19 mouse cellular contexts compared by ENCODE assay signal in the genomic region with DNA sequence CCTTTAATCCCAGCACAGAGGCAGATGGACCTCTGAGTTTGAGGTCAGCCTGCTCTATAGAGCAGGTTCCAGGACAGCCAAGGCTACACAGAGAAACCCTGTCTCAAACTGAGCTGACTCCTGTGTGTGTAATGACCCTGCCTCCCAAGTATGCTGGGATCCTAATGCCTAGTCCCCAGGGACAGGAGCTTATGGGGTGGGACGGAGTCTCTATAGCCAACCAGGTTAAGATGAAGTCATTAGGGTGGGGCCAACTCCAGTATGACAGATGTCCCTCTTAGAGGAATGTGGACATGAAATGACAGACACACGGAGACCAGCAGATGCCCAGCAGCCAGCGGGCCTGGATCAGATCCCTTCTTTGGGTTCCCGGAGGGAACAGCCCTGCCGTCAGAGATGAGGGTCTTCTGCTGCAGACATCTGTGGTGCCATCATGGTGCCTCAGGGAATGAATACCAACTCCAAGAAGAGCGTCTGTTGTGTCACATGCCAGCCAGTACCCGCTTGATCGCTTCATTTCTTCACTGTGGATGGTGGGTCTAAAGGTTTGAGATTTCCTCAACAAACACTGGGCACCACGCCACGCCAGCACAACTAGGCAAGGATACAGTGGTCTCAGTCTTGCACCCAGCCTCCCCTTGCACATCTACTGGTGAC. TPM values are rescaled to one million over a fixed set of nuclear protein-coding genes. Genes with fewer than 3 reads are reported as not detected.
A peak's percentile ranks its signal among the peaks of the same experiment; 100 is the strongest.
DNase-seq lines count a peak whose midpoint lies in the region; ATAC-seq and TF ChIP-seq lines count a peak whose summit lies in the region.
"Had no signal": no experiment of that assay in that cellular context is flagged by ENCODE, and none has a peak within 500 bp of the region (broad histone marks: within the 10 kb centered on the region; RNA-seq: fewer than 3 reads in every experiment).

No protein-coding gene starts in this region.

- H3K4me3 ChIP-seq in hindbrain, embryonic 12.5 days, result no peak overlapping the region
- H3K4me3 ChIP-seq in hindbrain, embryonic 10.5 days, result no peak overlapping the region
- no peak overlapping the region for H3K4me3 ChIP-seq in midbrain, postnatal 0 days (ENCODE audit: low read depth, low read length)
- H3K4me3 ChIP-seq in midbrain, embryonic 16.5 days (ENCODE audit: low read depth, low read length), result no peak overlapping the region
- H3K4me3 ChIP-seq: embryonic facial prominence, embryonic 13.5 days; limb, embryonic 15.5 days; liver, embryonic 15.5 days; midbrain, embryonic 15.5 days had no signal

- DNase-seq in hindbrain, embryonic 10.5 days (ENCODE audit: low spot score), result no peak
- DNase-seq in midbrain, postnatal 0 days (ENCODE audit: low spot score), result peak; percentile 68
- peak; percentile 34 to 50 for DNase-seq in layer of hippocampus, adult 18-20 months (ENCODE audit: low spot score in 2 of 2)
- peak; percentile 54 for DNase-seq in retina, embryonic 14.5 days (ENCODE audit: low spot score)
- DNase-seq in gastrocnemius, postnatal 14 days, result no peak
- DNase-seq: cerebellum, adult 8-10 months; gastrocnemius, postnatal 36 days; kidney, adult 11 months; spleen, adult 18-20 months; thymus, postnatal 25 days had no signal

- H3K4me1 ChIP-seq in hindbrain, embryonic 12.5 days, result peaks cover 25% of the 10 kb centered on the region
- peaks cover 41% of the 10 kb centered on the region for H3K4me1 ChIP-seq in hindbrain, embryonic 10.5 days (replicated peaks)
- peaks cover 6% of the 10 kb centered on the region; the same call in 1 of the 2 replicates for H3K4me1 ChIP-seq in midbrain, postnatal 0 days (ENCODE audit: insufficient read depth, low read length)
- peaks cover 10% of the 10 kb centered on the region for H3K4me1 ChIP-seq in midbrain, embryonic 16.5 days (ENCODE audit: control insufficient read depth, insufficient read depth, low read length)
- H3K4me1 ChIP-seq: limb, embryonic 15.5 days; liver, embryonic 15.5 days had no signal

- ATAC-seq in hindbrain, embryonic 12.5 days (ENCODE audit: low FRiP score), result no peak
- no peak for ATAC-seq in midbrain, postnatal 0 days (ENCODE audit: low FRiP score)
- no peak for ATAC-seq in midbrain, embryonic 16.5 days
- ATAC-seq: midbrain, embryonic 15.5 days had no signal

- no peak for TF ChIP-seq CTCF in midbrain, postnatal 0 days (IDR thresholded peaks at IDR 0.05)

- no peak overlapping the region for H3K9ac ChIP-seq in hindbrain, embryonic 12.5 days
- no peak overlapping the region for H3K9ac ChIP-seq in midbrain, postnatal 0 days (replicated peaks; ENCODE audit: low read length, poor library complexity, severe bottlenecking)
- H3K9ac ChIP-seq in midbrain, embryonic 16.5 days (ENCODE audit: low read depth, low read length), result no peak overlapping the region
- H3K9ac ChIP-seq: embryonic facial prominence, embryonic 13.5 days; limb, embryonic 15.5 days; liver, embryonic 15.5 days; midbrain, embryonic 15.5 days had no signal

- H3K36me3 ChIP-seq in hindbrain, embryonic 12.5 days, result peaks cover 33% of the 10 kb centered on the region
- peaks cover 33% of the 10 kb centered on the region for H3K36me3 ChIP-seq in hindbrain, embryonic 10.5 days
- H3K36me3 ChIP-seq in midbrain, postnatal 0 days (ENCODE audit: insufficient read depth, low read length), result peaks cover 31% of the 10 kb centered on the region
- H3K36me3 ChIP-seq in midbrain, embryonic 16.5 days (ENCODE audit: control insufficient read depth, insufficient read depth, low read length), result peaks cover 18% of the 10 kb centered on the region
- H3K36me3 ChIP-seq: embryonic facial prominence, embryonic 13.5 days; limb, embryonic 15.5 days; liver, embryonic 15.5 days had no signal

- H3K27me3 ChIP-seq in hindbrain, embryonic 12.5 days, result no peaks in the 10 kb centered on the region
- peaks cover 3% of the 10 kb centered on the region; the same call in 1 of the 2 replicates for H3K27me3 ChIP-seq in hindbrain, embryonic 10.5 days (ENCODE audit: insufficient read depth, poor library complexity, severe bottlenecking)
- H3K27me3 ChIP-seq in midbrain, postnatal 0 days (ENCODE audit: insufficient read depth, low read length), result no peaks in the 10 kb centered on the region
- H3K27me3 ChIP-seq in midbrain, embryonic 16.5 days (ENCODE audit: control insufficient read depth, insufficient read depth, low read depth, low read length), result no peaks in the 10 kb centered on the region
- H3K27me3 ChIP-seq: embryonic facial prominence, embryonic 13.5 days; limb, embryonic 15.5 days; liver, embryonic 15.5 days; midbrain, embryonic 15.5 days had no signal

- 85% methylated on average over 10 of the region's 10 CpGs for WGBS in hindbrain, embryonic 12.5 days
- WGBS in hindbrain, embryonic 10.5 days, result 88% methylated on average over 10 of the region's 10 CpGs
- 78% methylated on average over 10 of the region's 10 CpGs for WGBS in midbrain, postnatal 0 days
- WGBS in midbrain, embryonic 16.5 days, result 75% methylated on average over 10 of the region's 10 CpGs

- intact Hi-C loops in gastrocnemius, postnatal 14 days (cut with DNase I; ENCODE audit: low total_unique reads), result no loop called here

- no peak overlapping the region for H3K4me2 ChIP-seq in hindbrain, embryonic 12.5 days (replicated peaks)
- H3K4me2 ChIP-seq in midbrain, postnatal 0 days (ENCODE audit: low read depth, low read length, poor library complexity, severe bottlenecking), result no peak overlapping the region
- H3K4me2 ChIP-seq in midbrain, embryonic 16.5 days (ENCODE audit: low read length), result no peak overlapping the region
- H3K4me2 ChIP-seq: embryonic facial prominence, embryonic 13.5 days; limb, embryonic 15.5 days; liver, embryonic 15.5 days; midbrain, embryonic 15.5 days had no signal

- H3K27ac ChIP-seq in hindbrain, embryonic 12.5 days, result peak overlapping the region; percentile 30; the same call in 1 of the 2 replicates
- no peak overlapping the region for H3K27ac ChIP-seq in hindbrain, embryonic 10.5 days
- H3K27ac ChIP-seq in midbrain, postnatal 0 days (ENCODE audit: low read depth, low read length), result no peak overlapping the region
- H3K27ac ChIP-seq in midbrain, embryonic 16.5 days (ENCODE audit: low read length), result no peak overlapping the region
- H3K27ac ChIP-seq: embryonic facial prominence, embryonic 13.5 days; kidney, postnatal 0 days; limb, embryonic 15.5 days; liver, embryonic 15.5 days; macrophage had no signal

- no peaks in the 10 kb centered on the region for H3K9me3 ChIP-seq in hindbrain, embryonic 12.5 days (replicated peaks)
- no peaks in the 10 kb centered on the region for H3K9me3 ChIP-seq in hindbrain, embryonic 10.5 days
- H3K9me3 ChIP-seq in midbrain, postnatal 0 days (ENCODE audit: low read length), result no peaks in the 10 kb centered on the region
- no peaks in the 10 kb centered on the region for H3K9me3 ChIP-seq in midbrain, embryonic 16.5 days (replicated peaks; ENCODE audit: control insufficient read depth, low read length, poor library complexity, severe bottlenecking)
- H3K9me3 ChIP-seq: embryonic facial prominence, embryonic 13.5 days; limb, embryonic 15.5 days; liver, embryonic 15.5 days; midbrain, embryonic 15.5 days had no signal

RNA-seq across cellular contexts. Expression of gene Disp3, which starts 48.2 kb away (rescaled TPM):
- polyA plus RNA-seq in hindbrain, embryonic 12.5 days (2016; fragmentation: Nextera tagmentation; extraction: Ambion mirVana), result 13.2 and 14.7 TPM in 2 replicates
- polyA plus RNA-seq in hindbrain, embryonic 10.5 days (2016; fragmentation: Nextera tagmentation; extraction: Ambion mirVana), result 3.7 and 10.7 TPM in 2 replicates
- total RNA-seq in midbrain, postnatal 0 days (2014; rRNA removed), result 19.7 and 25.1 TPM in 2 replicates
- polyA plus RNA-seq in midbrain, postnatal 0 days (2015; fragmentation: Nextera tagmentation; extraction: Ambion mirVana), result 6.8 and 7.8 TPM in 2 replicates
- polyA plus RNA-seq in midbrain, embryonic 16.5 days (2015; fragmentation: Nextera tagmentation; extraction: Ambion mirVana), result 12.4 and 12.7 TPM in 2 replicates
- 10 to 100 TPM; 34.2 to 37.7 TPM for total RNA-seq in layer of hippocampus, adult 18-20 months (2021)
- under 1 TPM; 0.10 to 0.13 TPM for total RNA-seq in gastrocnemius, postnatal 14 days (2021)
- total RNA-seq: hematopoietic stem cell, adult 5-6 weeks had no signal
- polyA plus RNA-seq: liver, embryonic 15.5 days; macrophage had no signal

Comparison
In these comparisons a context has a peak if more than half of its experiments do, and no peak if none do; other contexts are left out.
1. DNase-seq: peak in midbrain, postnatal 0 days (single experiment), layer of hippocampus, adult 18-20 months (2 of 2) and retina, embryonic 14.5 days (single experiment); none in hindbrain, embryonic 10.5 days (single experiment) and gastrocnemius, postnatal 14 days (single experiment).